Mouse (Mus musculus): ENCODE measurements around the gene Ankrd26.

Gene Ankrd26

DNA sequence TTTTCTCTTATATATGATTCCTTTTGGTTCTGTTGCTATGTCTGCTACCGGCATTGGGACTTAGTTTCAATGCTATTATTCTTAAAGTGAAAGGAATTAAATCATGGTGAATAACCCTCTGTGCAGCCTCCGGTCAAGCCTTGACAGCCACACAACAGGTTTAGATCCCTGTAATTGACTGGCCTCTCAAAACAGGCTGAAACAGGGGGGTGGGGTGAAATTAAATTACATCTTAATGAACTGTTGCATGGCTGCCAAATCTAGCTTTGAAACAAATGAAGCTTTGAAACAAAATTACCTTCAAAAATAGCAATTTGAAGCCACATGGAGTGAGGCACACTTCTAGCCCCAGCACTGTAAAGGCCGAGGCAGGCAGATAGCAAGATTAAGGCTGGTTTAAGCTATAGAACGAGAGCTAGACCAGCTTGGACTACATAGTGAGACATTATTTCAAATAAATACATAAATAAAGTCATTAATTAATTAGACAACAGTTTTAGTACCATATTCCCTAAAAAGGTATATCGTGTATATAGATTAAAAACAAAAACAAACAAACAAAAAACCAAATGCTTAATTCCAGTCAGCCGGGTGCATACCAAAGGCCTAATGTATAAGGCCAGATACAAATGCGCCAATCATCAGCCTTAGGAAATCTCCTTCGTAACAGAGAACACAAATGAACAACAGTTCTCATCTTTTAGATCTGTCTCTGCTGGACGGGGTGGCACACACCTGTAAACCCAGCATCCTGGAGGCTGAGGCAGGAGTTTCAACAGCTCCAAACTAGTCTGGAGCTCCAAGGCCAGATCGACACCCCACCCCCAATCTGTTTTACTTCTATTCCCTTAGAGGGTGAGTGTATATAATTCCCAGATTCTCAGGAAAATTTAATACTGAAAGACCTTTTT lies 83.9 kb downstream of the Ankrd26 start:
- no peak for DNase-seq

DNA sequence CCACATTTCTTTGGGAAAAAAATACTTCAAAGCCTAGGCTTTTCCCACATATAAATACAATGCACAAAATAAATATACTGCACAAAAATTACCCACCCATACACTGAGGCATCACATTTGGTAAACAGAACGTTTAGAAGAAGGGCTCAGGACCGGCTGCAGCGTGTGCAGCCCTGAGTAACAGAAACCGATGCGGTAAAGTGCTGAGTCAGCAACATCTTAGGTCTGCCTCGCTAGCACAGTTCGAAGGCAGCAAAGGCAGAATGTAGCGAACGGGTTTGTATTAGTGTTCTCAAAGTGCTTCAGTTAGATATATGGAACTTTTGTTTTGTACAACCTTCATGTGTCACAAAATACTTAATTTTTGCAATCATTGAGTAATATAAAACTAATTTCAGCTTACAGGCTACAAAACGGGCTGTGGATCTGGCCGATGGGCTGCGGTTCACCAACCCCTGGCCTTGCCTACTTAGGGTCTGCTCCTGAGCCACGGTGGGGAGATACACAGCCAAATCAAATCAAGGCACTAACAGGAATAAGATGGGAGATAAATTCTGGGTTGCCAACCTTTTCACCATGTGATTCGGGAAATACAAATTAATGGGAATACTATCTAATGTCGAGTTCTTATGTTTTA lies 99.8 kb downstream of the Ankrd26 start:
- no peak for DNase-seq

- no peak for DNase-seq
Observed at GRCm38 (mm10) chr6:118457726-118458125, 104.3 kb downstream of the Ankrd26 start.

- DNase-seq = peak; percentile 81
Observed at GRCm38 (mm10) chr6:118455042-118455631, 106.9 kb downstream of the Ankrd26 start, which contains the start of gene Zfp248. Zfp248 (minus strand) TSS chr6:118455528.

- no peak for DNase-seq
Observed at GRCm38 (mm10) chr6:118454452-118454851, 107.6 kb downstream of the Ankrd26 start.

Measured in thymus, postnatal 25 days (tissue).